Mouse (Mus musculus) brain, embryonic 14.5 days (tissue): ENCODE measurements around the gene Zbtb44.

Source experiments
- CTCF ChIP-seq: fragments of 200-500 bp; IDR thresholded peaks from 2 replicates; pipeline ENCODE4 v1.5.1; 2012; ENCODE audit warnings: inconsistent platforms, mild to moderate bottlenecking, moderate library complexity, borderline replicate concordance; ENCODE audit not compliant: insufficient read depth, insufficient read length; ENCODE audit errors: extremely low read depth
- POLR2A ChIP-seq: fragments of 200-500 bp; IDR thresholded peaks from 2 replicates; pipeline ENCODE4 v1.6.1; 2012; ENCODE audit warnings: mild to moderate bottlenecking, inconsistent platforms, borderline replicate concordance; ENCODE audit not compliant: poor library complexity, insufficient read depth, insufficient read length, severe bottlenecking; ENCODE audit errors: extremely low read depth

DNA sequence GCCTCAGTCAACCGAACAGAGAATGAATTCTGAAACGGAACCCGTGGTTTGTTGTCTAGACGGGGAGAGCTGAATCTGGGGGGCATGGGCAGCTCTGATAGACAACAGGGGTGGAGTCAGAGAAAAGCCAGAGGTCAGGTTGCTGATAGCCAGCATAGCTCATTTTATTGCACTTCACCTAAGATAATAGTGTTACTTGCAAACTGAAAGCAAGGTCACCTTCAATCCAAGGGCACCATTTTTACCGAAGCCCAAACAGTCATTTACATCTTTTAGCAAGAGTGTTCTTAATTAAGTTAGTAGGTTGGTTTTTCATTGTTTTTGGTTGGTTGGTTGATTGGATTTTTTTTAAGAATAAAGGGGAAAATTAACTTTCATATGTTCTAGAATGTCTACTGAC, 89.0 kb downstream of the Zbtb44 start:
- TF ChIP-seq CTCF, result no peak
- no peak for TF ChIP-seq POLR2A
